Mouse (Mus musculus) small intestine, adult 2 months (tissue): ENCODE measurements around the gene Zbtb2. TPM values are rescaled to one million over a fixed set of nuclear protein-coding genes. Genes with fewer than 3 reads are reported as not detected.
A peak's percentile ranks its signal among the peaks of the same experiment; 100 is the strongest.

Source experiments
- H3K27ac ChIP-seq: fragments of 200-500 bp; 2 replicates; pipeline ENCODE4 v1.5.1; 2012; ENCODE audit warnings: low read depth, low read length, control low read depth, inconsistent platforms; ENCODE audit not compliant: insufficient read depth
- H3K27me3 ChIP-seq: fragments of 200-500 bp; 2 replicates; pipeline ENCODE4 v1.6.1; 2012; ENCODE audit warnings: mild to moderate bottlenecking, moderate library complexity, low read length, inconsistent platforms; ENCODE audit not compliant: control insufficient read depth, insufficient read depth
- H3K36me3 ChIP-seq: fragments of 200-500 bp; 2 replicates; pipeline ENCODE4 v1.6.1; 2012; ENCODE audit warnings: mild to moderate bottlenecking, low read length, control low read depth, inconsistent platforms; ENCODE audit not compliant: control insufficient read depth, insufficient read depth
- H3K4me1 ChIP-seq: fragments of 200-500 bp; 2 replicates; pipeline ENCODE4 v1.6.1; 2012; ENCODE audit warnings: low read length, inconsistent platforms, mixed read lengths; ENCODE audit not compliant: control insufficient read depth, insufficient read depth, insufficient read length
- H3K4me3 ChIP-seq: fragments of 200-500 bp; 2 replicates; pipeline ENCODE4 v1.5.1; 2012; ENCODE audit warnings: low read depth, mild to moderate bottlenecking, control low read depth, inconsistent platforms, low read length, moderate library complexity
- CTCF ChIP-seq: fragments of 200-500 bp; IDR thresholded peaks from 2 replicates; pipeline ENCODE4 v1.5.1; 2012; ENCODE audit warnings: low read depth, mild to moderate bottlenecking, control low read depth, inconsistent platforms, low read length, moderate library complexity, mixed read lengths; ENCODE audit not compliant: insufficient replicate concordance, insufficient read length; ENCODE audit errors: extremely low read depth
- POLR2A ChIP-seq: fragments of 200-500 bp; IDR thresholded peaks from 2 replicates; pipeline ENCODE4 v1.6.1; 2012; ENCODE audit warnings: low read depth, mild to moderate bottlenecking, control low read depth, inconsistent platforms, low read length, moderate library complexity
- WGBS: fragments of 180-500 bp; shearing (Covaris S2); methylation state at CpG from one replicate; pipeline ENCODE4 v1.1.7; 2018; 5-methylcytosine and 5-hydroxymethylcytosine counted together
- polyA plus RNA-seq: library from polyadenylated mRNA; depleted of rRNA; stranded (reverse); fragments of >200 nt; gene quantifications from 2 replicates; pipeline ENCODE4 v1.2.3, GENCODE M21; 2012

The Zbtb2 gene
- polyA plus RNA-seq, 1 experiment: 8.1 TPM

GRCm38 (mm10) chr10:4386609-4387591 is 1.0 kb downstream of the Zbtb2 start:
- no peaks in the 10 kb centered on the region for H3K36me3 ChIP-seq
- no peak for TF ChIP-seq CTCF
- TF ChIP-seq POLR2A: peak; percentile 87
- peak overlapping the region; percentile 95 for H3K27ac ChIP-seq
- H3K4me3 ChIP-seq: peak overlapping the region; percentile 92
- peaks cover 17% of the 10 kb centered on the region; the same call in 1 of the 2 replicates for H3K4me1 ChIP-seq
- under 1% methylated on average over 120 of the region's 133 CpGs for WGBS
- no peaks in the 10 kb centered on the region for H3K27me3 ChIP-seq

GRCm38 (mm10) chr10:4384244-4384643 is 3.7 kb downstream of the Zbtb2 start:
- H3K4me1 ChIP-seq: peaks cover 4% of the 10 kb centered on the region; the same call in 1 of the 2 replicates
- H3K36me3 ChIP-seq: no peaks in the 10 kb centered on the region
- H3K4me3 ChIP-seq: no peak overlapping the region
- no peak overlapping the region for H3K27ac ChIP-seq
- TF ChIP-seq CTCF (no peak), POLR2A (no peak)
- 88% methylated on average over 7 of the region's 7 CpGs for WGBS
- no peaks in the 10 kb centered on the region for H3K27me3 ChIP-seq

GRCm38 (mm10) chr10:4380748-4381147 is 7.2 kb downstream of the Zbtb2 start:
- Histone ChIP-seq H3K27me3 (no peaks in the 10 kb centered on the region), H3K27ac (no peak overlapping the region), H3K36me3 (no peaks in the 10 kb centered on the region), H3K4me3 (no peak overlapping the region), H3K4me1 (no peaks in the 10 kb centered on the region)
- 89% methylated on average over 5 of the region's 5 CpGs for WGBS
- TF ChIP-seq CTCF (no peak), POLR2A (no peak)

GRCm38 (mm10) chr10:4376931-4377330 is 11.0 kb downstream of the Zbtb2 start:
- Histone ChIP-seq H3K36me3 (peaks cover 12% of the 10 kb centered on the region), H3K27me3 (no peaks in the 10 kb centered on the region), H3K4me1 (0 out of 2 replicates have a peak, but pooled peaks cover 2% of the 10 kb centered on the region), H3K27ac (no peak overlapping the region), H3K4me3 (no peak overlapping the region)
- TF ChIP-seq POLR2A (no peak), CTCF (no peak)
- WGBS: 83% methylated on average over 7 of the region's 7 CpGs

- H3K27ac ChIP-seq: peak overlapping the region; percentile 14; the same call in 1 of the 2 replicates
- WGBS: 74% methylated on average over 7 of the region's 7 CpGs
Observed at GRCm38 (mm10) chr10:4376461-4376860, 11.4 kb downstream of the Zbtb2 start.

GRCm38 (mm10) chr10:4375267-4375666 is 12.6 kb downstream of the Zbtb2 start:
- H3K27me3 ChIP-seq: no peaks in the 10 kb centered on the region
- peaks cover 21% of the 10 kb centered on the region for H3K36me3 ChIP-seq
- H3K27ac ChIP-seq: no peak overlapping the region
- WGBS: 79% methylated on average over 7 of the region's 7 CpGs
- no peak for TF ChIP-seq CTCF
- TF ChIP-seq POLR2A: no peak
- no peak overlapping the region for H3K4me3 ChIP-seq
- H3K4me1 ChIP-seq: 0 out of 2 replicates have a peak, but pooled peaks cover 2% of the 10 kb centered on the region

More at GRCm38 (mm10) chr10:4376461-4376860, 11.4 kb downstream of the Zbtb2 start:
- TF ChIP-seq POLR2A (no peak), CTCF (no peak)
- Histone ChIP-seq H3K4me3 (no peak overlapping the region), H3K27me3 (no peaks in the 10 kb centered on the region), H3K4me1 (0 out of 2 replicates have a peak, but pooled peaks cover 2% of the 10 kb centered on the region), H3K36me3 (peaks cover 15% of the 10 kb centered on the region)

- H3K4me3 ChIP-seq: no peak overlapping the region
- no peaks in the 10 kb centered on the region for H3K27me3 ChIP-seq
- H3K4me1 ChIP-seq: 0 out of 2 replicates have a peak, but pooled peaks cover 2% of the 10 kb centered on the region
- peaks cover 23% of the 10 kb centered on the region for H3K36me3 ChIP-seq
- 88% methylated on average over 4 of the region's 4 CpGs for WGBS
- H3K27ac ChIP-seq: no peak overlapping the region
- TF ChIP-seq POLR2A: no peak
- TF ChIP-seq CTCF: no peak
Observed at GRCm38 (mm10) chr10:4374734-4375133, 13.2 kb downstream of the Zbtb2 start.
